Mouse (Mus musculus) CH12.LX (cell line): ENCODE data around the gene Olfr1224-ps1. TPM values are rescaled to one million over a fixed set of nuclear protein-coding genes. Genes with fewer than 3 reads are reported as not detected.

Source experiments
- DNase-seq: peaks from one replicate; pipeline ENCODE4 v3.0.0-alpha.2; 2013; ENCODE audit errors: extremely low read depth
- H3K27ac ChIP-seq: 2 replicates; pipeline ENCODE4 v1.5.1; 2012; ENCODE audit warnings: low read depth, mild to moderate bottlenecking, control low read depth, moderate library complexity; ENCODE audit not compliant: insufficient read depth
- H3K27me3 ChIP-seq: replicated peaks from 2 replicates; pipeline ENCODE3; 2012; ENCODE audit warnings: inconsistent platforms
- H3K36me3 ChIP-seq, 2 experiments: replicated peaks in 1 of 2; 2 replicates each; pipeline versions ENCODE3 to v1.6.1; 2012; ENCODE audit warnings: inconsistent platforms in 1 of 2, low read length in 1 of 2, mild to moderate bottlenecking in 1 of 2, mixed read lengths in 1 of 2, moderate library complexity in 1 of 2; ENCODE audit not compliant: control insufficient read depth in 1 of 2, insufficient read depth in 1 of 2
- H3K4me1 ChIP-seq, 2 experiments: 2 replicates each; pipeline ENCODE4 v1.6.1; 2012; ENCODE audit warnings: inconsistent platforms in 1 of 2, moderate library complexity in 1 of 2; ENCODE audit not compliant: insufficient read depth in 2 of 2, control insufficient read depth in 1 of 2
- H3K4me2 ChIP-seq: 2 replicates; pipeline ENCODE4 v1.6.1; 2012; ENCODE audit warnings: low read depth, mild to moderate bottlenecking, control low read depth; ENCODE audit not compliant: poor library complexity, insufficient read depth, severe bottlenecking
- H3K4me3 ChIP-seq, 3 experiments: fragments of 150-350 bp in 1 of 3; sonication (generic) in 1 of 3; replicated peaks in 1 of 3; 2 replicates each; pipeline versions ENCODE3 to v1.5.1; 2011 to 2012; ENCODE audit warnings: low read depth in 2 of 3, low read length in 2 of 3, mild to moderate bottlenecking in 2 of 3, moderate library complexity in 2 of 3, control low read depth in 1 of 3, improper control_type of control experiment in 1 of 3, inconsistent platforms in 1 of 3, mixed read lengths in 1 of 3; ENCODE audit not compliant: poor library complexity in 1 of 3
- H3K79me2 ChIP-seq: replicated peaks from 2 replicates; pipeline ENCODE4 v1.6.1; 2012; ENCODE audit warnings: mild to moderate bottlenecking, moderate library complexity; ENCODE audit not compliant: control insufficient read depth, poor library complexity, insufficient read depth, severe bottlenecking; ENCODE audit errors: extremely low read depth
- H3K9ac ChIP-seq: 2 replicates; pipeline ENCODE4 v1.6.1; 2012; ENCODE audit warnings: low read depth, mild to moderate bottlenecking, control low read depth, moderate library complexity; ENCODE audit not compliant: insufficient read depth
- H3K9me3 ChIP-seq: replicated peaks from 2 replicates; pipeline ENCODE3; 2012; ENCODE audit warnings: low read length, inconsistent platforms, mixed read lengths
- BHLHE40 ChIP-seq: IDR thresholded peaks from 2 replicates; pipeline ENCODE4 v1.6.1; 2011; ENCODE audit warnings: mild to moderate bottlenecking, low read depth, low read length, improper control_type of control experiment
- EP300 ChIP-seq: IDR thresholded peaks from 2 replicates; pipeline ENCODE4 v1.6.1; 2011; ENCODE audit warnings: low read length, improper control_type of control experiment
- ETS1 ChIP-seq: conservative IDR thresholded peaks from 2 replicates; pipeline ENCODE4 v1.6.1; 2012; ENCODE audit warnings: low read depth, mild to moderate bottlenecking, inconsistent platforms, low read length, improper control_type of control experiment, moderate library complexity
- IRF4 ChIP-seq: IDR thresholded peaks from 2 replicates; pipeline ENCODE4 v1.6.1; 2014; ENCODE audit warnings: low read depth, mild to moderate bottlenecking, inconsistent platforms, low read length, improper control_type of control experiment
- JUND ChIP-seq: conservative IDR thresholded peaks from 2 replicates; pipeline ENCODE4 v1.6.1; 2011; ENCODE audit warnings: low read depth, low read length, improper control_type of control experiment
- MAFK ChIP-seq: IDR thresholded peaks from 2 replicates; pipeline ENCODE4 v1.6.1; 2011; ENCODE audit warnings: low read length, improper control_type of control experiment; ENCODE audit not compliant: insufficient replicate concordance
- MAX ChIP-seq: IDR thresholded peaks from 2 replicates; pipeline ENCODE4 v1.6.1; 2011; ENCODE audit warnings: low read length, improper control_type of control experiment
- MAZ ChIP-seq: IDR thresholded peaks from 2 replicates; pipeline ENCODE4 v1.6.1; 2012; ENCODE audit warnings: low read depth, mild to moderate bottlenecking, inconsistent platforms, low read length, improper control_type of control experiment, moderate library complexity
- MYC ChIP-seq: IDR thresholded peaks from 2 replicates; pipeline ENCODE4 v1.6.1; 2011; ENCODE audit warnings: low read depth, mild to moderate bottlenecking, improper control_type of control experiment, low read length
- PAX5 ChIP-seq: IDR thresholded peaks from 2 replicates; pipeline ENCODE4 v1.6.1; 2012; ENCODE audit warnings: low read length, inconsistent platforms, mixed read lengths
- POLR2A ChIP-seq: IDR thresholded peaks from 2 replicates; pipeline ENCODE4 v1.6.1; 2011; ENCODE audit warnings: low read depth, mild to moderate bottlenecking, improper control_type of control experiment, low read length
- POLR2AphosphoS2 ChIP-seq: IDR thresholded peaks from 2 replicates; pipeline ENCODE4 v1.6.1; 2011; ENCODE audit warnings: low read depth, low read length, improper control_type of control experiment
- RAD21 ChIP-seq: IDR thresholded peaks from 2 replicates; pipeline ENCODE4 v1.6.1; 2011; ENCODE audit warnings: low read depth, mild to moderate bottlenecking, low read length, improper control_type of control experiment, moderate library complexity
- SMC3 ChIP-seq: IDR thresholded peaks from 2 replicates; pipeline ENCODE4 v1.6.1; 2011; ENCODE audit warnings: low read depth, low read length, improper control_type of control experiment
- TCF12 ChIP-seq: IDR thresholded peaks from 2 replicates; pipeline ENCODE4 v1.6.1; 2014; ENCODE audit warnings: low read depth, mild to moderate bottlenecking, inconsistent platforms, low read length, improper control_type of control experiment
- ZKSCAN1 ChIP-seq: IDR thresholded peaks from 2 replicates; pipeline ENCODE4 v1.6.1; 2012; ENCODE audit warnings: low read depth, inconsistent platforms, low read length, improper control_type of control experiment, borderline replicate concordance
- ZNF384 ChIP-seq: IDR thresholded peaks from 2 replicates; pipeline ENCODE4 v1.6.1; 2012; ENCODE audit warnings: low read depth, low read length, improper control_type of control experiment, inconsistent platforms
- dilution Hi-C: fragments of 300-500 bp; cut with MboI; formaldehyde crosslinking; loops from 2 replicates; pipeline ENCODE4 v1.14.3; 2020; ENCODE audit warnings: low sequenced_read_pairs; ENCODE audit not compliant: extremely low pct_unique_long_range_greater_than_20kb, extremely low pct_ligation_motif_present
- in situ Hi-C: fragments of 300-500 bp; cut with MboI; formaldehyde crosslinking; loops from 3 replicates; pipeline ENCODE4 v1.14.3; 2019; ENCODE audit warnings: low sequenced_read_pairs, low pct_ligation_motif_present, low pct_unique_long_range_greater_than_20kb, mixed read lengths
- polyA plus RNA-seq: library from polyadenylated mRNA; unstranded; fragments of >175 nt; gene quantifications from 2 replicates; pipeline ENCODE4 v1.2.1, GENCODE M21; 2012; ENCODE audit warnings: low read depth; ENCODE audit not compliant: insufficient read length
- total RNA-seq, 2 experiments: library from RNA; depleted of rRNA; stranded (reverse); fragments of 300-350 nt in 1 of 2; fragments of >200 nt in 1 of 2; gene quantifications; 2 replicates each; pipeline ENCODE4 v1.2.3; 2012 to 2014

The Olfr1224-ps1 gene
- total and polyA plus RNA-seq, 3 experiments = not detected

- Histone ChIP-seq H3K9ac (no peak within 1 kb of the TSS), H3K4me2 (no peak within 1 kb of the TSS), H3K27ac (no peak within 1 kb of the TSS), H3K79me2 (no peaks in the 10 kb centered on the region), H3K27me3 (no peaks in the 10 kb centered on the region), H3K4me1 (no peaks in the 10 kb centered on the region), H3K4me3 (no peak within 1 kb of the TSS), H3K36me3 (no peaks in the 10 kb centered on the region), H3K9me3 (peaks cover 5% of the 10 kb centered on the region)
- no peak for DNase-seq
- in situ Hi-C loops (no loop called here), dilution Hi-C loops (no loop called here)
- no peak for TF ChIP-seq EP300
- TF ChIP-seq POLR2A = no peak
- TF ChIP-seq ZKSCAN1 = no peak
- no peak for TF ChIP-seq TCF12
- no peak for TF ChIP-seq RAD21
- TF ChIP-seq IRF4 = no peak
Observed at GRCm38 (mm10) chr2:89151460-89151859, 12.4 kb downstream of the Olfr1224-ps1 start, which contains the start of gene Olfr1223. TSS of gene Olfr1223 (minus strand) at chr2:89151560.

GRCm38 (mm10) chr2:89132954-89133353 lies 30.9 kb downstream of the Olfr1224-ps1 start, which contains the start of gene Olfr1222:
TSS of gene Olfr1222 (minus strand) at chr2:89133054.
- H3K4me1 ChIP-seq = no peaks in the 10 kb centered on the region
- TF ChIP-seq IRF4 = no peak
- TF ChIP-seq ETS1 = no peak
- TF ChIP-seq MAZ = no peak
- TF ChIP-seq SMC3 = no peak
- no peak for TF ChIP-seq MAX
- no peak for TF ChIP-seq BHLHE40
- no peak for TF ChIP-seq MYC
- TF ChIP-seq MAFK = no peak
- no peak for TF ChIP-seq PAX5
- TF ChIP-seq JUND = no peak
- TF ChIP-seq ZNF384 = no peak
- no peak for TF ChIP-seq POLR2AphosphoS2

More at GRCm38 (mm10) chr2:89132954-89133353, 30.9 kb downstream of the Olfr1224-ps1 start, which contains the start of gene Olfr1222:
- H3K4me2 ChIP-seq = no peak within 1 kb of the TSS
- in situ Hi-C loops (no loop called here), dilution Hi-C loops (no loop called here)
- H3K4me3 ChIP-seq = no peak within 1 kb of the TSS
- no peaks in the 10 kb centered on the region for H3K27me3 ChIP-seq
- H3K9ac ChIP-seq = no peak within 1 kb of the TSS
- no peaks in the 10 kb centered on the region for H3K79me2 ChIP-seq
- H3K27ac ChIP-seq = no peak within 1 kb of the TSS
- H3K36me3 ChIP-seq = no peaks in the 10 kb centered on the region
- peaks cover 10% of the 10 kb centered on the region for H3K9me3 ChIP-seq
- no peak for DNase-seq
